In genomic region chr1:135711126-135711525, GRCm38 (mm10) we compare ENCODE assay signal across 11 mouse cellular contexts. TPM values are rescaled to one million over a fixed set of nuclear protein-coding genes. Genes with fewer than 3 reads are reported as not detected.
DNase-seq lines count a peak whose midpoint lies in the region; ATAC-seq and TF ChIP-seq lines count a peak whose summit lies in the region.
"Had no signal": no experiment of that assay in that cellular context is flagged by ENCODE, and none has a peak within 500 bp of the region (broad histone marks: within the 10 kb centered on the region; RNA-seq: fewer than 3 reads in every experiment).

No protein-coding gene starts in this region.

- intact Hi-C loops in left cerebral cortex, postnatal 10 days (cut with DNase I), result no loop called here

- DNase-seq in kidney, adult 2 months, result peak; percentile 32
- DNase-seq in kidney, adult 9 months, result no peak
- DNase-seq in Patski (ENCODE audit: low read depth, low spot score), result no peak
- DNase-seq in left cerebral cortex, postnatal 10 days (ENCODE audit: extremely low spot score in 1 of 2, low spot score in 2 of 2), result no peak
- no peak for DNase-seq in cerebellum, adult 9-10 months
- DNase-seq: thymus, postnatal 14 days had no signal

- CTCF ChIA-PET in Patski (lab: Charles Lee), result interaction anchor here (0.8 to 1.2 kb wide), 2 partner anchors 11 to 41 kb away, joined by 3 read pairs; no protein-coding TSS in a partner anchor

- no peaks in the 10 kb centered on the region for H3K27me3 ChIP-seq in kidney, adult 2 months (replicated peaks; ENCODE audit: control insufficient read depth, insufficient read depth, low read length)
- no peaks in the 10 kb centered on the region for H3K27me3 ChIP-seq in C2C12 (ENCODE audit: control insufficient read depth, insufficient read depth, insufficient read length)
- no peaks in the 10 kb centered on the region for H3K27me3 ChIP-seq in Patski
- no peaks in the 10 kb centered on the region for H3K27me3 ChIP-seq in intestine, embryonic 16.5 days (replicated peaks; ENCODE audit: control insufficient read depth, insufficient read depth, low read length)
- H3K27me3 ChIP-seq: forebrain, embryonic 12.5 days; limb, embryonic 12.5 days had no signal

- no peaks in the 10 kb centered on the region for H3K36me3 ChIP-seq in kidney, adult 2 months (ENCODE audit: control insufficient read depth, insufficient read depth, low read length)
- H3K36me3 ChIP-seq in C2C12 (ENCODE audit: control insufficient read depth, insufficient read depth), result no peaks in the 10 kb centered on the region
- no peaks in the 10 kb centered on the region for H3K36me3 ChIP-seq in intestine, embryonic 16.5 days (ENCODE audit: control insufficient read depth, insufficient read depth, low read length)
- H3K36me3 ChIP-seq: forebrain, embryonic 12.5 days; limb, embryonic 12.5 days; midbrain, embryonic 10.5 days had no signal

- in situ Hi-C loops in Patski (cut with MboI; ENCODE audit: low pct_unique_long_range_greater_than_20kb), result no loop called here

- peak; percentile 52 for ATAC-seq in Patski
- peak; percentile 68; the same call in 1 of the 2 replicates for ATAC-seq in intestine, embryonic 16.5 days

- H3K4me1 ChIP-seq in kidney, adult 2 months (ENCODE audit: control insufficient read depth, insufficient read depth, low read length), result no peaks in the 10 kb centered on the region
- no peaks in the 10 kb centered on the region for H3K4me1 ChIP-seq in intestine, embryonic 16.5 days (ENCODE audit: control insufficient read depth, insufficient read depth, low read length)
- H3K4me1 ChIP-seq: forebrain, embryonic 12.5 days; midbrain, embryonic 10.5 days had no signal

- H3K79me3 ChIP-seq in C2C12 (ENCODE audit: low read depth), result no peaks in the 10 kb centered on the region

- no peak overlapping the region for H3K27ac ChIP-seq in kidney, adult 2 months (ENCODE audit: insufficient read depth, low read depth, low read length)
- H3K27ac ChIP-seq in intestine, embryonic 16.5 days (ENCODE audit: low read length), result no peak overlapping the region
- H3K27ac ChIP-seq: forebrain, embryonic 12.5 days; limb, embryonic 12.5 days; midbrain, embryonic 10.5 days had no signal

- TF ChIP-seq POLR2A in kidney, adult 2 months (IDR thresholded peaks at IDR 0.05; ENCODE audit: low read depth, low read length), result no peak

- 26% methylated on average over 7 of the region's 7 CpGs for WGBS in kidney, adult 2 months
- WGBS in intestine, embryonic 16.5 days, result 33% methylated on average over 7 of the region's 7 CpGs

- no peak for TF ChIP-seq CTCF in kidney, adult 2 months (conservative IDR thresholded peaks at IDR 0.05; ENCODE audit: insufficient read depth, insufficient read length, low read depth, low read length)
- TF ChIP-seq CTCF in C2C12 (IDR thresholded peaks at IDR 0.05; ENCODE audit: control insufficient read depth, insufficient read depth, insufficient read length) (no peak), Patski (IDR thresholded peaks at IDR 0.05) (no peak)

- H3ac ChIP-seq in C2C12 (ENCODE audit: control insufficient read depth, insufficient read length, low read depth), result peak overlapping the region; percentile 30

- H3K4me3 ChIP-seq in kidney, adult 2 months (ENCODE audit: insufficient read depth, low read depth, low read length), result no peak overlapping the region
- H3K4me3 ChIP-seq in C2C12 (ENCODE audit: insufficient read depth, poor library complexity, severe bottlenecking), result no peak overlapping the region
- no peak overlapping the region for H3K4me3 ChIP-seq in intestine, embryonic 16.5 days (ENCODE audit: low read length)
- H3K4me3 ChIP-seq: forebrain, embryonic 12.5 days; limb, embryonic 12.5 days; midbrain, embryonic 10.5 days had no signal

- H3K4me2 ChIP-seq in intestine, embryonic 16.5 days (ENCODE audit: low read depth, low read length), result no peak overlapping the region
- H3K4me2 ChIP-seq: forebrain, embryonic 12.5 days; limb, embryonic 12.5 days had no signal

- H3K9ac ChIP-seq in intestine, embryonic 16.5 days (ENCODE audit: low read depth, low read length), result no peak overlapping the region
- H3K9ac ChIP-seq: forebrain, embryonic 12.5 days; limb, embryonic 12.5 days had no signal

- H3K79me2 ChIP-seq in C2C12 (ENCODE audit: control insufficient read depth, insufficient read depth), result no peaks in the 10 kb centered on the region

- H3K9me3 ChIP-seq in intestine, embryonic 16.5 days (ENCODE audit: control insufficient read depth, low read length), result no peaks in the 10 kb centered on the region
- H3K9me3 ChIP-seq: forebrain, embryonic 12.5 days; limb, embryonic 12.5 days; midbrain, embryonic 10.5 days had no signal

- POLR2A ChIA-PET in Patski (lab: Charles Lee), result no interaction called here

TF ChIP-seq in C2C12, 6 proteins besides CTCF, POLR2A, EP300 and RAD21:
- no peak for TF ChIP-seq MYOG (IDR thresholded peaks at IDR 0.05; ENCODE audit: control insufficient read depth, extremely low read depth, insufficient read length)
- no peak for TF ChIP-seq MYOD1 (IDR thresholded peaks at IDR 0.05; ENCODE audit: control insufficient read depth, insufficient read length, low read depth)
- TF ChIP-seq FOSL1 (IDR thresholded peaks at IDR 0.05; ENCODE audit: insufficient read depth, low read length, poor library complexity, severe bottlenecking), result no peak
- TF ChIP-seq MAX (IDR thresholded peaks at IDR 0.05), result peak; percentile 70
- TF ChIP-seq USF1 (IDR thresholded peaks at IDR 0.05; ENCODE audit: low read depth), result peak; percentile 64
- no peak for TF ChIP-seq CEBPB (IDR thresholded peaks at IDR 0.05; ENCODE audit: low read depth)

RNA-seq across cellular contexts. Expression of gene Csrp1, which starts 8.7 kb away (rescaled TPM):
- 122 and 124 TPM in 2 replicates for polyA plus RNA-seq in kidney, adult 2 months (2012; rRNA removed)
- 427 TPM for polyA plus RNA-seq in C2C12 (2012; fragmentation: generic; extraction: Trizol)
- 227 TPM for polyA plus RNA-seq in Patski (2021)
- 215 TPM in 2 replicates for polyA plus RNA-seq in intestine, embryonic 16.5 days (2015; fragmentation: Nextera tagmentation; extraction: Ambion mirVana)
- total RNA-seq in left cerebral cortex, postnatal 10 days (2021), result 10 to 100 TPM; 67.3 to 85.0 TPM

RNA-seq across cellular contexts. Expression of gene Phlda3, which starts 54.8 kb away (rescaled TPM):
- 37.2 and 40.0 TPM in 2 replicates for polyA plus RNA-seq in kidney, adult 2 months (2012; rRNA removed)
- polyA plus RNA-seq in C2C12 (2012; fragmentation: generic; extraction: Trizol) (318 TPM), Patski (2021) (104 TPM)
- 36.2 and 36.6 TPM in 2 replicates for polyA plus RNA-seq in intestine, embryonic 16.5 days (2015; fragmentation: Nextera tagmentation; extraction: Ambion mirVana)
- 10 to 100 TPM; 11.5 to 11.6 TPM for total RNA-seq in left cerebral cortex, postnatal 10 days (2021)
